Mouse (Mus musculus) MEL (cell line): ENCODE results near the gene Shisa4. TPM values are rescaled to one million over a fixed set of nuclear protein-coding genes. Genes with fewer than 3 reads are reported as not detected.

Experiments
- DNase-seq: peaks from one replicate; pipeline ENCODE4 v3.0.0; 2011; ENCODE audit warnings: low read depth, low spot score
- H3K27ac ChIP-seq: 2 replicates; pipeline ENCODE4 v1.5.1; 2012; ENCODE audit warnings: low read depth, mild to moderate bottlenecking, control low read depth, low read length, moderate library complexity; ENCODE audit not compliant: control insufficient read depth
- H3K27me3 ChIP-seq, 2 experiments: fragments of 150-350 bp in 1 of 2; sonication (generic) in 1 of 2; 2 replicates each; pipeline ENCODE4 v1.6.1; 2012; ENCODE audit warnings: low read length in 2 of 2, mild to moderate bottlenecking in 2 of 2, improper control_type of control experiment in 1 of 2, moderate library complexity in 1 of 2; ENCODE audit not compliant: insufficient read depth in 2 of 2, control insufficient read depth in 1 of 2
- H3K36me3 ChIP-seq, 2 experiments: 2 replicates each; pipeline ENCODE4 v1.6.1; 2012 to 2014; ENCODE audit warnings: low read length in 2 of 2, improper control_type of control experiment in 1 of 2, inconsistent platforms in 1 of 2, mild to moderate bottlenecking in 1 of 2; ENCODE audit not compliant: insufficient read depth in 2 of 2, control insufficient read depth in 1 of 2
- H3K4me1 ChIP-seq, 2 experiments: fragments of 150-350 bp in 1 of 2; sonication (generic) in 1 of 2; 2 replicates each; pipeline ENCODE4 v1.6.1; 2012; ENCODE audit warnings: low read length in 2 of 2, improper control_type of control experiment in 1 of 2, mild to moderate bottlenecking in 1 of 2; ENCODE audit not compliant: insufficient read depth in 2 of 2, control insufficient read depth in 1 of 2
- H3K4me3 ChIP-seq, 2 experiments: fragments of 150-350 bp in 1 of 2; sonication (generic) in 1 of 2; 2 replicates each; pipeline ENCODE4 v1.5.1; 2012; ENCODE audit warnings: low read depth in 2 of 2, low read length in 2 of 2, mild to moderate bottlenecking in 2 of 2, moderate library complexity in 2 of 2, control low read depth in 1 of 2, improper control_type of control experiment in 1 of 2; ENCODE audit not compliant: control insufficient read depth in 1 of 2, insufficient read depth in 1 of 2
- H3K79me2 ChIP-seq: 2 replicates; pipeline ENCODE4 v1.6.1; 2012; ENCODE audit warnings: mild to moderate bottlenecking, low read length, moderate library complexity; ENCODE audit not compliant: control insufficient read depth, poor library complexity, insufficient read depth
- H3K9ac ChIP-seq: 2 replicates; pipeline ENCODE4 v1.6.1; 2012; ENCODE audit warnings: low read depth, mild to moderate bottlenecking, control low read depth, low read length, moderate library complexity; ENCODE audit not compliant: control insufficient read depth, poor library complexity, severe bottlenecking
- H3K9me3 ChIP-seq: fragments of 150-350 bp; sonication (generic); replicated peaks from 2 replicates; pipeline ENCODE4 v1.6.1; 2012; ENCODE audit warnings: mild to moderate bottlenecking, low read length, improper control_type of control experiment, moderate library complexity; ENCODE audit not compliant: insufficient read depth
- CTCF ChIP-seq, 3 experiments: IDR thresholded peaks in 2 of 3; conservative IDR thresholded peaks in 1 of 3; 2 replicates each; pipeline ENCODE4 v1.5.1; 2011 to 2012; ENCODE audit warnings: low read length in 3 of 3, low read depth in 2 of 3, mild to moderate bottlenecking in 2 of 3, improper control_type of control experiment in 1 of 3, inconsistent platforms in 1 of 3, mixed read lengths in 1 of 3, moderate library complexity in 1 of 3; ENCODE audit not compliant: control insufficient read depth in 1 of 3, insufficient read depth in 1 of 3, poor library complexity in 1 of 3, severe bottlenecking in 1 of 3
- ELF1 ChIP-seq: IDR thresholded peaks from 2 replicates; pipeline ENCODE4 v1.6.1; 2014; ENCODE audit warnings: low read depth, mild to moderate bottlenecking, inconsistent platforms, low read length, improper control_type of control experiment, moderate library complexity
- EP300 ChIP-seq, 2 experiments: IDR thresholded peaks; 2 replicates each; pipeline ENCODE4 v1.6.1; 2011; ENCODE audit warnings: improper control_type of control experiment in 2 of 2, low read length in 2 of 2, low read depth in 1 of 2, mild to moderate bottlenecking in 1 of 2
- ETS1 ChIP-seq: IDR thresholded peaks from 2 replicates; pipeline ENCODE4 v1.6.1; 2012; ENCODE audit warnings: low read depth, mild to moderate bottlenecking, inconsistent platforms, low read length, improper control_type of control experiment, moderate library complexity
- GATA1 ChIP-seq: IDR thresholded peaks from 2 replicates; pipeline ENCODE4 v1.6.1; 2011; ENCODE audit warnings: low read depth, low read length, improper control_type of control experiment
- JUND ChIP-seq: IDR thresholded peaks from 2 replicates; pipeline ENCODE4 v1.6.1; 2011; ENCODE audit warnings: low read depth, mild to moderate bottlenecking, improper control_type of control experiment, low read length
- MAFK ChIP-seq: IDR thresholded peaks from 2 replicates; pipeline ENCODE4 v1.6.1; 2011; ENCODE audit warnings: low read depth, mild to moderate bottlenecking, low read length, improper control_type of control experiment, borderline replicate concordance
- MYC ChIP-seq: IDR thresholded peaks from 2 replicates; pipeline ENCODE4 v1.6.1; 2011; ENCODE audit warnings: low read depth, mild to moderate bottlenecking, low read length, improper control_type of control experiment, moderate library complexity
- POLR2A ChIP-seq, 2 experiments: IDR thresholded peaks; 2 replicates each; pipeline ENCODE4 v1.6.1; 2011 to 2012; ENCODE audit warnings: low read length in 2 of 2, mild to moderate bottlenecking in 2 of 2, control low read depth in 1 of 2, improper control_type of control experiment in 1 of 2, low read depth in 1 of 2, moderate library complexity in 1 of 2; ENCODE audit not compliant: control insufficient read depth in 1 of 2, insufficient read depth in 1 of 2, poor library complexity in 1 of 2
- RAD21 ChIP-seq: IDR thresholded peaks from 2 replicates; pipeline ENCODE4 v1.6.1; 2011; ENCODE audit warnings: mild to moderate bottlenecking, low read depth, low read length, improper control_type of control experiment
- RCOR1 ChIP-seq: IDR thresholded peaks from 2 replicates; pipeline ENCODE4 v1.6.1; 2012; ENCODE audit warnings: low read depth, mild to moderate bottlenecking, inconsistent platforms, low read length, improper control_type of control experiment
- SIN3A ChIP-seq: IDR thresholded peaks from 2 replicates; pipeline ENCODE4 v1.6.1; 2012; ENCODE audit warnings: low read length, improper control_type of control experiment, inconsistent platforms
- SMC3 ChIP-seq: IDR thresholded peaks from 2 replicates; pipeline ENCODE4 v1.6.1; 2011; ENCODE audit warnings: low read depth, low read length, improper control_type of control experiment
- USF1 ChIP-seq: IDR thresholded peaks from 2 replicates; pipeline ENCODE4 v1.6.1; 2014; ENCODE audit warnings: low read depth, mild to moderate bottlenecking, inconsistent platforms, low read length, improper control_type of control experiment, moderate library complexity
- ZNF384 ChIP-seq: IDR thresholded peaks from 2 replicates; pipeline ENCODE4 v1.6.1; 2012; ENCODE audit warnings: low read depth, mild to moderate bottlenecking, inconsistent platforms, low read length, improper control_type of control experiment
- polyA plus RNA-seq, 2 experiments: library from polyadenylated mRNA; stranded (reverse) in 1 of 2; unstranded in 1 of 2; fragments of >175 nt in 1 of 2; fragments of >200 nt in 1 of 2; gene quantifications; 2 replicates each; pipeline versions ENCODE4 v1.2.1 to v1.2.4; 2012; ENCODE audit warnings: low replicate concordance in 2 of 2, low read depth in 1 of 2; ENCODE audit not compliant: insufficient read length in 2 of 2, insufficient read depth in 1 of 2, missing spikeins in 1 of 2
- total RNA-seq: library from RNA; depleted of rRNA; stranded (reverse); fragments of 300-350 nt; gene quantifications from 2 replicates; pipeline ENCODE4 v1.2.3, GENCODE M21; 2012

Gene Shisa4
- total and polyA plus RNA-seq, 3 experiments: not detected

GRCm38 (mm10) chr1:135408973-135409372, 33.9 kb upstream of the Shisa4 start:
- no peaks in the 10 kb centered on the region for H3K79me2 ChIP-seq
- H3K4me1 ChIP-seq: peaks cover 0 to 3% of the 10 kb centered on the region in 2 experiments; a peak in 1 of 4 replicates
- no peaks in the 10 kb centered on the region for H3K27me3 ChIP-seq
- DNase-seq: no peak
- peaks cover 7 to 16% of the 10 kb centered on the region in 2 experiments for H3K36me3 ChIP-seq
- H3K4me3 ChIP-seq: no peak overlapping the region
- H3K9ac ChIP-seq: no peak overlapping the region
- no peak overlapping the region for H3K27ac ChIP-seq
- no peak for TF ChIP-seq POLR2A (IDR thresholded peaks at IDR 0.05; ENCODE audit: control insufficient read depth in 1 of 2, insufficient read depth in 1 of 2, low read depth in 1 of 2, low read length in 2 of 2, poor library complexity in 1 of 2)
- TF ChIP-seq JUND: no peak
- peak; percentile 51; the same call in 1 of the 2 replicates for TF ChIP-seq ZNF384
- TF ChIP-seq, all 39 proteins: peak for 1
- H3K9me3 ChIP-seq: no peaks in the 10 kb centered on the region

- peaks cover 7 to 21% of the 10 kb centered on the region in 2 experiments for H3K36me3 ChIP-seq
- H3K27me3 ChIP-seq: no peaks in the 10 kb centered on the region
- H3K9me3 ChIP-seq: no peaks in the 10 kb centered on the region
- TF ChIP-seq MAFK (peak; percentile 34; the same call in 1 of the 2 replicates), SIN3A (no peak), ETS1 (no peak), ELF1 (no peak), SMC3 (0 out of 2 replicates have a peak, but pooled peaks have one; percentile 1), RAD21 (no peak), GATA1 (0 out of 2 replicates have a peak, but pooled peaks have one; percentile 30), RCOR1 (0 out of 2 replicates have a peak, but pooled peaks have one; percentile 23), EP300 (IDR thresholded peaks at IDR 0.05; ENCODE audit: low read depth in 1 of 2, low read length in 2 of 2) (0 out of 4 replicates have a peak, but pooled peaks of 1 of the 2 experiments have one; percentile 20), USF1 (no peak), MYC (no peak)
- no peak overlapping the region for H3K9ac ChIP-seq
- H3K79me2 ChIP-seq: no peaks in the 10 kb centered on the region
- H3K4me3 ChIP-seq: no peak overlapping the region
- DNase-seq: peak; percentile 83
- no peak overlapping the region for H3K27ac ChIP-seq
- peaks cover 0 to 3% of the 10 kb centered on the region in 2 experiments; a peak in 1 of 4 replicates for H3K4me1 ChIP-seq
Measured at GRCm38 (mm10) chr1:135405356-135405755, 30.3 kb upstream of the Shisa4 start.

GRCm38 (mm10) chr1:135401452-135402110, 26.5 kb upstream of the Shisa4 start:
- peak in 1 of 3 experiments; percentile 26; a peak in 2 of 6 replicates for TF ChIP-seq CTCF (IDR thresholded peaks at IDR 0.05 in 2 of 3, conservative IDR thresholded peaks at IDR 0.05 in 1 of 3; ENCODE audit: control insufficient read depth in 1 of 3, insufficient read depth in 1 of 3, low read depth in 2 of 3, low read length in 3 of 3, poor library complexity in 1 of 3, severe bottlenecking in 1 of 3)
- no peak for TF ChIP-seq SIN3A
- TF ChIP-seq RAD21: peak; percentile 3; the same call in 1 of the 2 replicates
- Histone ChIP-seq H3K27ac (no peak overlapping the region), H3K79me2 (no peaks in the 10 kb centered on the region), H3K9me3 (no peaks in the 10 kb centered on the region), H3K4me1 (peaks cover 0 to 3% of the 10 kb centered on the region in 2 experiments; a peak in 1 of 4 replicates), H3K4me3 (no peak overlapping the region), H3K36me3 (peaks cover 7 to 32% of the 10 kb centered on the region in 2 experiments), H3K27me3 (no peaks in the 10 kb centered on the region), H3K9ac (no peak overlapping the region)
- DNase-seq: no peak
